Mouse (Mus musculus): Measurements from ENCODE around the gene 5430419D17Rik.

DNA sequence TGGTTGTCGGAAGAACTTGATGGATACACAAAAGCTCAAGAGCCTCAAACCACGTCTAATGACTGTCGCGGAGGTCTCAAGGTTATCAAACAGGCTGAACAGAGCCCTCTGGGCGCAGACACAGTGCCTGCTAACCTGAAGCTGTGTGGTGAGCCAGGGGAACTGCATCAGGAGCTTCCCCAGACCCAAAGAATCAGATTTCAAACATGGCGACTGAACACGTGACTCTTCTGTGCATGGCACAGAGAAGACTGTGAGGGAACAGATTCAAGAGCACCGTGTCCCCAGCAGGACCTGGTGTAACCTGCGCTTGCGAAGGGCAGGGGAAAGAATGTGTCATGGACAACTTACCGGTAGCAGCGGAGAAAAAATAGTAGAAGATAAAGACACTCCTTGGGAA lies 143.4 kb downstream of the 5430419D17Rik start:
- TF ChIP-seq POLR2A (IDR thresholded peaks at IDR 0.05; ENCODE audit: borderline replicate concordance, extremely low read depth, insufficient read depth, insufficient read length, poor library complexity, severe bottlenecking), result no peak
- TF ChIP-seq CTCF (IDR thresholded peaks at IDR 0.05; ENCODE audit: borderline replicate concordance, extremely low read depth, insufficient read depth, insufficient read length), result no peak

All from brain, embryonic 14.5 days (tissue).